Mouse (Mus musculus) embryonic facial prominence, embryonic 14.5 days (tissue): ENCODE measurements around the gene Sbno1. TPM values are rescaled to one million over a fixed set of nuclear protein-coding genes. Genes with fewer than 3 reads are reported as not detected.
"Not testable (repeated sequence)": the region's sequence is repeated elsewhere in the genome, so short reads cannot be mapped to it uniquely, and the experiment has no call there.

Source experiments
- ATAC-seq: fragments of 200-750 bp; cut with Nextera tagmentation; 2 replicates; pipeline ENCODE4 v1.8.0; 2017; ENCODE audit warnings: low read depth, moderate number of reproducible peaks, moderate TSS enrichment
- DNase-seq: peaks from one replicate; pipeline ENCODE4 v3.0.0-alpha.2; 2015; ENCODE audit warnings: low spot score
- H3K27ac ChIP-seq: fragments of 300-500 bp; sonication (generic); replicated peaks from 2 replicates; pipeline ENCODE4 v1.5.1; 2014; ENCODE audit warnings: low read depth, mild to moderate bottlenecking, low read length, moderate library complexity
- H3K27me3 ChIP-seq: fragments of 300-500 bp; sonication (generic); replicated peaks from 2 replicates; pipeline ENCODE4 v1.6.1; 2014; ENCODE audit warnings: low read length; ENCODE audit not compliant: control insufficient read depth, insufficient read depth
- H3K36me3 ChIP-seq: fragments of 300-500 bp; sonication (generic); 2 replicates; pipeline ENCODE4 v1.6.1; 2014; ENCODE audit warnings: low read length, mixed read lengths; ENCODE audit not compliant: control insufficient read depth, insufficient read depth
- H3K4me1 ChIP-seq: fragments of 300-500 bp; sonication (generic); 2 replicates; pipeline ENCODE4 v1.6.1; 2014; ENCODE audit warnings: antibody characterized with exemption, low read length; ENCODE audit not compliant: control insufficient read depth, insufficient read depth
- H3K4me2 ChIP-seq: fragments of 300-500 bp; sonication (generic); 2 replicates; pipeline ENCODE4 v1.6.1; 2014; ENCODE audit warnings: low read depth, mild to moderate bottlenecking, low read length, moderate library complexity, mixed read lengths
- H3K4me3 ChIP-seq: fragments of 300-500 bp; sonication (generic); 2 replicates; pipeline ENCODE4 v1.5.1; 2014; ENCODE audit warnings: low read depth, mild to moderate bottlenecking, low read length
- H3K9ac ChIP-seq: fragments of 300-500 bp; sonication (generic); 2 replicates; pipeline ENCODE4 v1.6.1; 2014; ENCODE audit warnings: low read depth, mild to moderate bottlenecking, low read length, moderate library complexity, mixed read lengths
- H3K9me3 ChIP-seq: fragments of 300-500 bp; sonication (generic); 2 replicates; pipeline ENCODE4 v1.6.1; 2016; ENCODE audit warnings: low read length; ENCODE audit not compliant: control insufficient read depth
- WGBS: fragments of 180-500 bp; shearing (Covaris S2); extraction: QIAGEN DNeasy Blood & Tissue Kit; methylation state at CpG from one replicate; pipeline ENCODE4 v1.1.7; 2014; 5-methylcytosine and 5-hydroxymethylcytosine counted together
- polyA plus RNA-seq: library from polyadenylated mRNA; unstranded; fragments of >200 nt; fragmentation: Nextera tagmentation; extraction: Ambion mirVana; gene quantifications from 2 replicates; pipeline ENCODE4 v1.2.1, GENCODE M21; 2014

Gene Sbno1
- polyA plus RNA-seq, 1 experiment from 2014 or later = 62.7 TPM

GRCm38 (mm10) chr5:124460922-124461321 is 35.1 kb upstream of the Sbno1 start:
- not testable (repeated sequence) for H3K4me1 ChIP-seq, H3K4me2 ChIP-seq, H3K27me3 ChIP-seq, H3K4me3 ChIP-seq, DNase-seq, H3K9me3 ChIP-seq, H3K9ac ChIP-seq, H3K27ac ChIP-seq, ATAC-seq
- 93% methylated on average over 14 of the region's 14 CpGs for WGBS
- peaks cover 78% of the 10 kb centered on the region for H3K36me3 ChIP-seq

GRCm38 (mm10) chr5:124456762-124457161 is 31.0 kb upstream of the Sbno1 start:
- no peak overlapping the region for H3K4me3 ChIP-seq
- H3K4me2 ChIP-seq = no peak overlapping the region
- WGBS = 94% methylated on average over 6 of the region's 6 CpGs
- no peaks in the 10 kb centered on the region for H3K27me3 ChIP-seq
- no peak for ATAC-seq
- no peak overlapping the region for H3K27ac ChIP-seq
- peaks cover 93% of the 10 kb centered on the region for H3K36me3 ChIP-seq
- no peak overlapping the region for H3K9ac ChIP-seq
- no peak for DNase-seq
- no peaks in the 10 kb centered on the region for H3K9me3 ChIP-seq
- no peaks in the 10 kb centered on the region for H3K4me1 ChIP-seq

GRCm38 (mm10) chr5:124454082-124454419 is 28.2 kb upstream of the Sbno1 start:
- WGBS = 81% methylated on average over 1 of the region's 1 CpGs
- H3K27me3 ChIP-seq = no peaks in the 10 kb centered on the region
- no peak overlapping the region for H3K27ac ChIP-seq
- ATAC-seq (no peak), DNase-seq (no peak)
- H3K9me3 ChIP-seq = no peaks in the 10 kb centered on the region
- no peak overlapping the region for H3K4me2 ChIP-seq
- no peak overlapping the region for H3K4me3 ChIP-seq
- H3K9ac ChIP-seq = no peak overlapping the region
- H3K36me3 ChIP-seq = peaks cover 94% of the 10 kb centered on the region
- peaks cover 3% of the 10 kb centered on the region; the same call in 1 of the 2 replicates for H3K4me1 ChIP-seq

- Histone ChIP-seq H3K27ac (no peak overlapping the region), H3K4me2 (no peak overlapping the region), H3K4me1 (peaks cover 4% of the 10 kb centered on the region; the same call in 1 of the 2 replicates), H3K36me3 (peaks cover 94% of the 10 kb centered on the region), H3K9me3 (no peaks in the 10 kb centered on the region), H3K27me3 (no peaks in the 10 kb centered on the region), H3K9ac (no peak overlapping the region), H3K4me3 (no peak overlapping the region)
- WGBS = 87% methylated on average over 13 of the region's 13 CpGs
- no peak for ATAC-seq
- DNase-seq = no peak
These were observed 27.7 kb upstream of the Sbno1 start for GRCm38 (mm10) chr5:124453339-124454081.

- Histone ChIP-seq H3K4me3 (no peak overlapping the region), H3K27me3 (no peaks in the 10 kb centered on the region), H3K36me3 (peaks cover 94% of the 10 kb centered on the region), H3K4me1 (peaks cover 4% of the 10 kb centered on the region; the same call in 1 of the 2 replicates), H3K9me3 (no peaks in the 10 kb centered on the region), H3K9ac (no peak overlapping the region), H3K27ac (no peak overlapping the region), H3K4me2 (no peak overlapping the region)
- 81% methylated on average over 15 of the region's 15 CpGs for WGBS
- ATAC-seq (no peak), DNase-seq (no peak)
These were observed 26.9 kb upstream of the Sbno1 start for GRCm38 (mm10) chr5:124452494-124453228.

- no peak overlapping the region for H3K27ac ChIP-seq
- no peak overlapping the region for H3K4me2 ChIP-seq
These were observed 25.0 kb upstream of the Sbno1 start for GRCm38 (mm10) chr5:124450641-124451340.

GRCm38 (mm10) chr5:124450051-124450450 is 24.2 kb upstream of the Sbno1 start:
- 80% methylated on average over 7 of the region's 7 CpGs for WGBS
- Histone ChIP-seq H3K27me3 (no peaks in the 10 kb centered on the region), H3K9me3 (no peaks in the 10 kb centered on the region), H3K4me1 (peaks cover 13% of the 10 kb centered on the region), H3K27ac (peak overlapping the region; percentile 57), H3K9ac (no peak overlapping the region; the same call in 1 of the 2 replicates), H3K4me2 (no peak overlapping the region), H3K36me3 (peaks cover 78% of the 10 kb centered on the region), H3K4me3 (no peak overlapping the region)
- DNase-seq = no peak
- no peak for ATAC-seq

More at GRCm38 (mm10) chr5:124450641-124451340, 25.0 kb upstream of the Sbno1 start:
- Histone ChIP-seq H3K9ac (no peak overlapping the region; the same call in 1 of the 2 replicates), H3K4me3 (no peak overlapping the region), H3K36me3 (peaks cover 83% of the 10 kb centered on the region), H3K4me1 (peaks cover 13% of the 10 kb centered on the region), H3K9me3 (no peaks in the 10 kb centered on the region), H3K27me3 (no peaks in the 10 kb centered on the region)
- DNase-seq (no peak), ATAC-seq (no peak)
- 82% methylated on average over 16 of the region's 16 CpGs for WGBS

GRCm38 (mm10) chr5:124449494-124449893 is 23.7 kb upstream of the Sbno1 start:
- no peak for DNase-seq
- no peaks in the 10 kb centered on the region for H3K9me3 ChIP-seq
- ATAC-seq = no peak

More at GRCm38 (mm10) chr5:124449494-124449893, 23.7 kb upstream of the Sbno1 start:
- Histone ChIP-seq H3K27ac (peak overlapping the region; percentile 57), H3K27me3 (no peaks in the 10 kb centered on the region), H3K4me2 (peak overlapping the region; percentile 11; the same call in 1 of the 2 replicates), H3K9ac (peak overlapping the region; percentile 10; the same call in 1 of the 2 replicates), H3K4me3 (peak overlapping the region; percentile 10; the same call in 1 of the 2 replicates), H3K36me3 (peaks cover 72% of the 10 kb centered on the region), H3K4me1 (peaks cover 17% of the 10 kb centered on the region)
- 46% methylated on average over 6 of the region's 6 CpGs for WGBS
